Mouse (Mus musculus) cortical plate, adult 2 months (tissue): ENCODE results near the gene Asxl1.

Source experiments
- CTCF ChIP-seq: fragments of 200-500 bp; IDR thresholded peaks from 2 replicates; pipeline ENCODE4 v1.5.1; 2011; ENCODE audit warnings: mild to moderate bottlenecking, control low read depth, low read length; ENCODE audit not compliant: insufficient read depth; ENCODE audit errors: extremely low read depth
- POLR2A ChIP-seq: fragments of 200-500 bp; IDR thresholded peaks from 2 replicates; pipeline ENCODE4 v1.6.1; 2011; ENCODE audit warnings: mild to moderate bottlenecking, low read length, control low read depth; ENCODE audit not compliant: insufficient read depth; ENCODE audit errors: extremely low read depth

DNA sequence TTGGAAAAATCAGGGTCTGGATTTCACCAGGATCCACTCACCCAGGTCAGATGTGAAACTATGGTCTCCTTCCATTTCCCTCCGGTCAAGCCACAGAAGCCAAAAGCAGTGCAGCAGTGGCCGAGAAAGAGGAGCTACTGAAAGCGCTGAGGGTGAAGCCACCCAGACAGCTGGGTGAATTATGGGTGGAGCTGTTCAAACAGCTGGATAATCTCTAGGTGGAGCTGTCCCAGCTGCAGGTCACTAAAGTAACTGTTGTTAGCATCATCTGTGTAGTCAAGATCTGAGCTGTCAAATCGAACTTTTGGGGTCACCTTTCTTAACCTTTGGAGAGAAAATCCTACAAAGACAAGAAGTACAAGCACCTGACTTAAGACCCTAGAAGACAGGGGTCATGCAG, 47.2 kb upstream of the Asxl1 start:
- TF ChIP-seq CTCF: no peak
- no peak for TF ChIP-seq POLR2A
